Mouse (Mus musculus) kidney, adult 2 months (tissue): Measurements from ENCODE around the gene Csf3.

ENCODE experiments used
- CTCF ChIP-seq: fragments of 200-500 bp; conservative IDR thresholded peaks from 2 replicates; pipeline ENCODE4 v1.5.1; 2011; ENCODE audit warnings: low read depth, mild to moderate bottlenecking, control low read depth, low read length, moderate library complexity, mixed read lengths; ENCODE audit not compliant: insufficient read depth, insufficient read length
- POLR2A ChIP-seq: fragments of 200-500 bp; IDR thresholded peaks from one replicate; pipeline ENCODE4 v1.6.1; 2011; ENCODE audit warnings: low read depth, low read length, control low read depth

GRCm38 (mm10) chr11:98671857-98672256 lies 29.2 kb upstream of the Csf3 start:
- TF ChIP-seq POLR2A (no peak), CTCF (no peak)
